Mouse (Mus musculus) cortical plate, adult 2 months (tissue): ENCODE data around the gene Hspb3.

ENCODE experiments used
- CTCF ChIP-seq: fragments of 200-500 bp; IDR thresholded peaks from 2 replicates; pipeline ENCODE4 v1.5.1; 2011; ENCODE audit warnings: mild to moderate bottlenecking, control low read depth, low read length; ENCODE audit not compliant: insufficient read depth; ENCODE audit errors: extremely low read depth
- POLR2A ChIP-seq: fragments of 200-500 bp; IDR thresholded peaks from 2 replicates; pipeline ENCODE4 v1.6.1; 2011; ENCODE audit warnings: mild to moderate bottlenecking, low read length, control low read depth; ENCODE audit not compliant: insufficient read depth; ENCODE audit errors: extremely low read depth

DNA sequence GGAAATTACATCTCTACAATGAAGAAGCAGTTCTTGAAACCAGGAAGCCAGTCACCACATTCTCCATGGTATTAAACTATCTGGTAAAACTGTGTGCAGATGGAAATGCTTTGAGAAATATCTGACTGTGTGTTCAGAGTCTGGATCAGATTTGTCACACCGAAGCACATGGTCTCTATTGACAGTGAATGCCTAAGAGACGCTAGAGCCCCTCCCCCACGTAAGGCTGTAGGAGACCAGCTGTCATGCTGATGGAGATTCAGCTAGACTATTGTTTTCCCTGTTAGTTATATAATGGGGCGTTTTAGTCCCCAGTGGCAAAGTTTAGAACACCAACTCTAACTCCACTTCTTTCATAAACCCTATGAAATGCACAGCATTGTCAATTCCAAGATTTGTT is 42.7 kb upstream of the Hspb3 start:
- TF ChIP-seq CTCF (no peak), POLR2A (no peak)
